Mouse (Mus musculus) embryo, embryonic 9.5 days (tissue): Measurements from ENCODE around the gene Nmral1.

Experiments
- DNase-seq: peaks from one replicate; pipeline ENCODE4 v3.0.0-alpha.2; 2017; ENCODE audit errors: extremely low spot score

Gene Nmral1

DNA sequence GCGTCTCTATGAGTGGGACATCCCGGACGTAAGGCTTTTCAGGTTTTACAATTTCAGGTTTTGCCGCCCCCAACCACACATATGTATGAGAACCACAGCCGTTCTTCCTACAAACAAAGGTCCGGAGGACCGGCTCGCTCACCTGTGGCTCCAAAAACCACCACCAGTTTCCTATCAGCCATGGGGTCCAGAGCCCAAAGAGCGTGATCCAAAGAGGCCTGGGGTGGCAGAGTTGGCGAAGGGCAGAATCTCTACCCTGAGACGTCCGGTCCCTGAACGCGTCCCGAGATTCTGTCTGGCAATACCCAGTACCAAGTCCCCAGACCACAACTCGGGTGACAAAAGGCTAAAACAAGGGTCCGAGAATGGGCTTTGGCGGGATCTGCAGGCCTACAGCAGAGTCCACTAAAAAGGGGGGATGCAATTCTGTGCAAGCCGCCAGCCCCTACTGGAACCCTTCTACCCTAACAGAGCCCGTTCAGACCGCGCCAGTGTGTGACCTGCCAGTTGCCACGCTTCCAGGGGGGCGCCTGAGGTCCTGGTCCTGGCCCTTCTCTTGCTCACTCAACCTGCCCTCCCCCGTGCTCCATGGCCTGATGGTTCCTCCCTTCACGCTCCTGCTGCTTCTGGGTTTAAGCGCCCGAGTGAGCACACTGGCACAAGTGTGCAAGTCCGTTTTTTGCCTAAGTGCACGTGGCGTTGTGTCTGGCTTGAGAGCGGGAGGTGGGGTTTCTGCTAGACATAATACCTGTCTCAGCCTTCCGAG, at the start of gene Nmral1:
Gene Nmral1, minus strand, starts transcription at position 604 of the 766 bp plus-strand sequence.
- peak; percentile 88 for DNase-seq

DNA sequence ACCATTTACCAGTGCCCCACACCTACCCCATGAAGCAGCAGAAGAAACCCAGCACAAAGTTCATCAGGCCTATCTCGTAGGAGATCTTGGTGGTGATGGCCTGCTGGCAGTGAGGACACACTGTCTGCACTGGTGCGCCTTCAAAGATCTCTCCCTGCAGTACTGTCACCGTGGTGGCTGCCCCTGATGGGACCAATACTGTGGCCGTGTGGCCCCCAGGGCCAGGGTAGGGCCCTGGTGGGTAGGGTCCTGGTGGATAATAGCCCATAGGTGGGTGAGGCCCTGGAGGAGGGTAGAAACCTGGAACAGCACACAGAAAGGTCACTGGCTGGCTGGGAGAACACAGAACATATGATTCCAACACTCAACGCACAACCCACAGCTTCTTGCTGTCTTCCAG, 49.6 kb upstream of the Nmral1 start:
- DNase-seq = no peak

GRCm38 (mm10) chr16:4767012-4767790, 48.0 kb upstream of the Nmral1 start:
- DNase-seq = no peak

DNA sequence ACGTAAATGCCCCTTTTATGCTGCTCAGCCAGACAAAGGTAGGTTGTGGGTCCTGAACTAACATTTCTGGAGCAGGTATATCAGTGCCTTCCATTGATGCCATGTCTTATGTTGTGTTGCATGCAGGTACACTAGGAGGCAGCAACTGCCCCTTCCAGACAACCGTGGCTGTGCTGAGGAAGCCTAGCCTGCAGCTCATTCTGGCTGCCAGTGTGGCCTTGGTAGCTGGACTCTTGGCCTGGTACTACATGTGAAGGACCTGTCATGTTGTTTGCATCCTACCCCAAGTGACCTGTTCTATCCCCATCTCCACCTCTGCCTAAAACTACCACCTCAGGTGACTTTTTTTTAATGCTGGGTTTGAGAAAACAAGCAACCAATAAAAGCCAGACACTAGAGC, 46.7 kb upstream of the Nmral1 start:
- DNase-seq = no peak

GRCm38 (mm10) chr16:4763276-4763675, 44.1 kb upstream of the Nmral1 start:
- peak; percentile 31 for DNase-seq

DNA sequence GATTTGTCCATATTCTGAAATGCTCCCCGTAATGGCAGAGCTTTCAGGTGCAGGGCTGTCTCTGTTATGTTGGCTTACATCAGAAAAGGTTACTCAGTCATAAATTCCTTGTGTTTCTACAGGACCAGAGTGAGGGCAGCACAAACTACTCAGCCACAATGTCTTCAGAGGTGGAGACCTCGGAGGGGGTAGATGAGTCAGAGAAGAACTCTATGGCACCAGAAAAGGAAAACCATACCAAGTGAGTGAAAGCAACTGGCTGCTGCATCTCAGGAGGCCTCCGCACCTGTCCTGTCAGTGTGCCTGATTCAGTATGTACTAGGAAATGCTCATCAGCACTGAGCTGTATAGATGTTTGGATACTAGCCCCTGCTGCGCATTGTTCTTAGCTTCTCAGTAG, 43.3 kb upstream of the Nmral1 start:
- DNase-seq = no peak

GRCm38 (mm10) chr16:4756660-4757335, 37.6 kb upstream of the Nmral1 start:
- peak; percentile 38 for DNase-seq

GRCm38 (mm10) chr16:4754045-4754444, 34.9 kb upstream of the Nmral1 start:
- no peak for DNase-seq

DNA sequence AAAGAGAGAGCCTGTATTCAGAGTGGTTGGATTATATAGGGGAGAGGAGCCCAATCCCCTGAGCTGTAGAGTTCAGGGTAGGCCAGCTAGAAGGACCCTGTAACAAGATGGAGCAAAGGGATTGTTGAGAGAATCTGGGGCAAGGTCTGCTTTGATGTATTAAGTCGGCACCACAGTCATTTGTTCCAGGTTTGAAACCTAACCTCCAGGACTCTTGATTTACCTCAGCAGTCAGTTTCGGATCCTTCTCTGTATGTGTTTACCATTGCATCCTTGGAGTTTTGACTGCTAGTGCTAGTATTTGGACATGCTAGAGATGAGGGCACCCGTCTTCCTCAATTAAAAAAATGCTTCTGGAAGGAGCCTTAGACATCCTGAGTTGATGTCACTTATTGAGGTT, 33.0 kb upstream of the Nmral1 start:
- DNase-seq = no peak

DNA sequence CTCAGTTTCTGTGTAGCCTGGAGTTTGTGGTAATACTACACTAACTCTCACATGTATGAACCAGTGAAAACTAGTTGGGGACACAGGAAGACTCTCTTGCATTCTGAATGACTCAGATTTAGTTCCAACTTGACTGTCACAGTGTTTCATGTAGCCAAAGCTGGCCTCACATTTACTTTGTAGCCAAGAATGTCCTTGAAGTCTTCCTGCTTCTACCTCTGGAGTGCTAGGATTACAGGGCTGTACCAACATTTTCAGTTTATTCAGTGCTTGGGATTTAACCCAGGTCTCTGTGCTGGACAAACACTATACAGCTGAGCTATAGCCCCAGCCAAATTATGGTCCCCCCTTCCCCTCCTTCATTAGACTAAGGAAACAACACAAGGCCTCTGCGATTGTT, 23.0 kb upstream of the Nmral1 start:
- DNase-seq = no peak

DNA sequence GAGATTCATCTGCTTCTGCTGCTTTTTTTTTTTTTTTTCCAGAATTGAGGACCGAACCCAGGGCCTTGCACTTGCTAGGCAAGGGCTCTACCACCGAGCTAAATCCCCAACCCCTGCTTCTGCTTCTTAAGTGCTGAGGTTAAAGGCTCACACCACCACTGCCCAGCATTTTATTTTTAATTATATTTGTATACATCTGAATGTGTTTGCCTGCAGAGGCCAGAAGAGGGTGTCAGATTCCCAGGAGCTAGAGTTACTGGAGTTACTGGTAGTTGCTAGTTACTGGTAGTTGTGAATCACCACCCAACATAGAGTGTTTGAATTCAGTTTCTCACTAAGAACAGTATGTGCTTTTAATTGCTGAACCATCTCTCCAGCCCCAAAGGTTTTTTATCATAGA, 20.8 kb upstream of the Nmral1 start:
- no peak for DNase-seq

DNA sequence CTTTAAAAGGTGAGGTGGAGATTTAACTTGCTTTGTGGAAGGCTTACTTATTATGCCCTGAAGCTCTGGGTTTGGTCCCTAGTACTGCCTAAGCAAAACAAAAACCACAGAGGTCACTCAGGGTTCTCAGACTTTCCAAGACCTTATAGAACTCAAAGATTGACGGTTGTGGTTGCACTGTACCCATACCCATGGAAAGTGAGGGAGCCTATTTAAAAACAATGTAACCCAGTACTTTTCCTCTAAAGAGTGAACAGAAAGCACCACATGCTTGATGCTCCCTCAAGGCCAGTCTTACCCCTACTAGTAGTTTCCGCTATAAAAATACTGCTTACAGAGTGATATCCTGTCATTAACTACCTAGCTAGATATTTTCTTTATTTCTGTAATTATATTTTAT, 17.1 kb upstream of the Nmral1 start:
- DNase-seq = no peak

- DNase-seq = no peak
Measured at GRCm38 (mm10) chr16:4730776-4731358, 11.7 kb upstream of the Nmral1 start.

- no peak for DNase-seq
Measured at GRCm38 (mm10) chr16:4727963-4728362, 8.8 kb upstream of the Nmral1 start.

GRCm38 (mm10) chr16:4727526-4727925, 8.4 kb upstream of the Nmral1 start:
- no peak for DNase-seq

GRCm38 (mm10) chr16:4726528-4727128, 7.5 kb upstream of the Nmral1 start:
- no peak for DNase-seq

GRCm38 (mm10) chr16:4725780-4726527, 6.8 kb upstream of the Nmral1 start, which contains the start of gene Hmox2:
TSS of gene Hmox2 (plus strand) at chr16:4726361.
- peak; percentile 95 for DNase-seq

GRCm38 (mm10) chr16:4725266-4725665, 6.1 kb upstream of the Nmral1 start:
- DNase-seq = no peak

- DNase-seq = no peak
Measured at GRCm38 (mm10) chr16:4722915-4723209, 3.7 kb upstream of the Nmral1 start.

DNA sequence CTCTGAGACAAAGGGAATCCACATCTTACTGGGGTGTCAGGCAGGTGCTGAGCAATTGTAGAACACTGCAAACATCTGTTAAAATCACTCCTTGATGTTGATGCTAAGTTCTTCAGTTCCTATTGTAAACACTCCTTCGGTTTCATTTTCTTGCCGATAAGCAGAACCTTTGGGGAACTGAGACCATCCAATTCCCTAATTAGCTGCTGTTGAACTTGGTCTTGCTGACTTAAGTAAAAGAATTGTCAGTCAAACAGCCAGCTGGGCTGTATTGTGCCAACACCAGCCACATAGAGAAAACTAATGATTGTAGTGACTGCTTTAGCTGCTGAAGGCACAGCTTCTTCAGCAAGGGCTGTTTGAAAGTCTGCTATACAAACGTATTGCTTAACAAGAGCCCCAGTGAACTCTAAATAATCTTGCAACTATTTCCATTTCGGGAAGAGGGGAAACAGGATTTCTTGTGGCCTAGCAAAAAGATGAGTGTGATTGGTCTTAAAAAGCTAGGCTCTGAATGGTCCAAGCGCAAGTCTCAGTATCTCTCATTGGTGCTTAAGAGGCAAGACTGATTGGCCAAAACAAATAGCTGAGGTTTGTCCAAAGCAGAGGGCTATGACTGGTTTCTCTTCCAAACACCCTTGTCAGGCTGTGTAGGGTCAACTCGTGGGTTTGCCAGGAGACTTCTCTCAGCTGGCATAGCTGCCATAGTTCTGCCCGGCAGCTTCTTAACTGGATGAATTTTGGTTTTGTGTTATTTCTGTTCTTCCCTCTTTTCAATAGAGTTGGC, 3.2 kb upstream of the Nmral1 start:
- DNase-seq = no peak
